Mouse (Mus musculus) granulocyte monocyte progenitor cell, adult 5-6 weeks (primary cell): ENCODE measurements around the gene Lingo1. TPM values are rescaled to one million over a fixed set of nuclear protein-coding genes. Genes with fewer than 3 reads are reported as not detected.

Experiments
- ATAC-seq: replicated peaks from 2 replicates; pipeline ENCODE4 v1.8.0; 2016; ENCODE audit warnings: mild to moderate bottlenecking, moderate TSS enrichment, inconsistent platforms; ENCODE audit not compliant: poor library complexity, severe bottlenecking
- total RNA-seq, 2 experiments: library from RNA; stranded (forward) in 1 of 2; stranded (reverse) in 1 of 2; fragments of 200-712, 200-1000 nt in 1 of 2; fragments of >200 nt in 1 of 2; fragmentation: Nextera tagmentation in 1 of 2; gene quantifications; 2 replicates each; pipeline ENCODE4 v1.2.3; 2014 to 2017

Lingo1 gene
- total RNA-seq, 2 experiments from 2014 or later, result not detected

DNA sequence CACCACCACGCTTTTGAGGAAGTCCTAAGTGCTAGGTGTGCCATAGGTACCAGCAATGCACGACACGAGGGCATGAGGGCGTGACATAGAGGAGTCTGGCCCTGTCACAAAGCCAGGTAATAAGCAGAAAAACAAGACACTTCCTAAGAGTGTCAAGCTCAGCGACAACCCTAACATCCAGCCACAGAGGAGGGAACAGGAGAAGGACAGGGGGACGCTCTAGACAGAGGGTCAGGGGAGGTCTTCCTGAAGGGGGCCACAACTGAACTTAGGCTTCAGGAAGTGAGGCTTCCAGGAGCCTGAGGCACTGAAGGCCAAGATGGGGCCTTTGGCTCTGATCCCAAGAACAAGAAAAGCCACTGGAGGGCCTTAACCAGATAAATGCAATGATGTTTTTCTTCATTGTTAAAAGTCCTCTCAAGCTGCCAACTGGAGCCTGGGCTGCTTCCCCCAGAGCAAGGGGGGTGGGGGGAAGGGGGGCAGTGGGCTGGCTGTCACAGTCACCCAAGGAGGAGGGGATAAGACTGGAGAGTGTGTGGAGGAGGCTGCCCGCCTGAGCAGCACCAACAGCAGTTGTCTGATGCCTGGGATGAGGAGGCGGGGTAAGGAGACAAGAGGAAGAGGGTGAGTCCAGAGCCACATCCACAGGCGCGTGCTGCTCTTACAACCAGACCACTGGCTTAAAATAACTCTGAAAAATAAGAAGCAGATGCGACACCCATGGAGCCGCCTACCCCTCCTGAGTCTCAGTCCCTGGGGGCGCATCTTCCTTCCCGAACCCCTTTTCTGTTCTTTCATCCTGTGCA is 109.7 kb downstream of the Lingo1 start:
- no peak for ATAC-seq

DNA sequence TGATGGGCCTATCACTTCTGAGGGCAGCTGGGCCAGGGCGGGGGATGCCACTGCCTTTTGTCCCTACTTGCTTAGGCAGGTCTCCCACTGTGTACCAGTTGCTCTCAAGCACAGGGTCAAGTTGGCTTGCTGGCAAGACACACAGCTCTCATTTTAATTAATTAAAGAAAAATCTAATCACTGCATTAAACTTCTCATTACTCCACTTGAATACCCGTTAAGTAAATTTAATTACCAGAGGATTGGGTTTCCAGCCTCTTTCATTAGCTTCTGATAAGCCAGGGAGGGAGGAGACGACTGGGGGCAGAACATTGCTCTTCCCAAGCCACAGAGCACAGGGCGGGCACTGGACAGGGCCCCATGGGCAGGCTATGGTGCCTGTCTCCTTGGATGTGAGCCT is 113.4 kb downstream of the Lingo1 start:
- no peak for ATAC-seq

DNA sequence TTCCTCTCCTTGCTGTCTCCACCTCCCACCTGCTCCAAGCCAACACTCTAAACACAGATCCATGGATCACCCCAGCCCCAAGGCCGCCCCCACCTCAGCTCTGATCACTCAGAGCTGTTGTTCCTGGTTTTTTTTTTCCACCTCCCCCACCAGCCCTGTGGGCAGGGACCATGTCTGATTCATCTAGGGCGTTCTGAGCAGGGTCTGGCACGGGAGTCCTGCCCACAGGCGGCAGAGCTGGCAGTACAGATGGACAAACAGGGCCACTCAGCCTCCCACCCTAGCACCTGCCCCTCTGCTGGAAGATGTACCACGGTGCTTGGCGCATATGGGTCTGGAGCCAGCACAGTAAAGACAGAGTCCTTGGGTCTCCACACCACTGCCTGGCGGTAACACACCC is 114.3 kb downstream of the Lingo1 start:
- ATAC-seq, result no peak

DNA sequence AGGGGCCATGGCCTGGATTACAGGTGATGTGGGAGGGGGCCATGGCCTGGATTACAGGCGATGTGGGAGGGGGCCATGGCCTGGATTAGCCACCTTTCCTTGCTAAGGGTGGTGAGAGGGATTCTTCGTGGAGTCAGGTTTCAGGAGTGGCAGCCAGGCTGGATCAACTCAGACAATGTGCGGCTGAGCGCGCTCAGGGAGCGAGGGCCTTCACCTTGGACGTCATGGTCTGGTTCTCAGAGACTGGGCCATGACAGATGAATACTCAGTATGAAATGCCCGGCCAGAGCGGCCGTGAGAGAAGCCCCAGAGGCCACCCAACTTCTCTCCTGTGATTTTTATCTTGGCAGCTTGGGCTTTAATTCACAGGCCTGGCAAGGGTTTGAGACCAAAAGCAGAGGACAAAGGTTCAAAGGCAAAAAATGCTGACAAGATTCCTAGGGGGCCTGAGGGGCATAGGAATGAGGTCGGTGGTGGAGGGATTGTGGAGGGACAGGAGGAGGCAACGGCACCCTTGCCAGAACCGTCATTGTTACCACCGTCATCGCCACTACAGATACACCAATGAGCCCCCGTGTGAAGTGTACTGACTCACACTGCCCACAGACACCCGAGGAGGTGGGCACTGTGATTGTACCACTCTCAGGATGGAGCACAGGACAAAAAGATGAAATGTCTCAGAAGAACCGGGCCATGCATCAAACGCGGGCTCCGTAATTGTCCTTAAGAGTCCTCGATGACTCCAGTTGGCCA is 117.2 kb downstream of the Lingo1 start:
- ATAC-seq, result no peak

DNA sequence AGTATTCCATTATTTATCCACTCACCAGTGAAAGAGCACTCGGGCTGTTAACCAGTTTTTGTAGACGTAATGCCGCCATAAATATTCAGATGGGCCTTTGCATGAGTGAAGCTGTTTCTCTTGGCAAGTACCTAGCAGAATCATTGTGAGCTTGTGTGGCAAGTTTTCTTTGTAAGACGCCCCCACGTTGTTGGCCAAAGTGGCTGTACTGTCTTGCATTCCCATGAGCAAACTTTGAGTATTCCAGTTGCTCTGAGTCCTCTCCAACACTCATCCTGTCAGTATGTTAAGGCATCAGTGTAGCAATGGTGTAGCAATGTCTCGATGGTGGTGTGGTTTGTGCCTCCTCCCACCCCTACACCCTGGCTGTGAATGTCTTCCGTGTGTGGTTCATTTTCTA is 120.6 kb downstream of the Lingo1 start:
- no peak for ATAC-seq

GRCm38 (mm10) chr9:56669605-56670221 is 126.6 kb downstream of the Lingo1 start:
- ATAC-seq, result no peak

DNA sequence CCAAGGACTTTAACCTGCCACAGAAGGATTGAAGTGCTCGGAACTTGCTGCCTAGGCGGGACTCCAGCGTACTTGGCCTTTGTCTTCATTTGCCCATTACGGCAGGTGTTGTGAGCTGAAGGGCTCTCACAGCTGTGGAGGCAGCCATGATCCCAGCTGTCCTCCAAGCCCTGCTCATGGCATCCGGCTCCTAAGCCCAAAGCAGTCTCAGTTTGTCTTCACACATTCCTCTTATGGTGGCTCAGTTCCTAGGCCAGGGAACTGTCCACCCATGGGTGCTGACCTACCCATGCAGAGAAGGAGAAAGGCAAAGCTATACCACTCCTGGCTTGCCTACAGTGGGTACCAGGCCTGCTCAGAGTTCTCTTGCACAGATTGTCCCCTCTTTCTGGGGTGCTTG is 132.1 kb downstream of the Lingo1 start:
- ATAC-seq, result no peak

GRCm38 (mm10) chr9:56662946-56663345 is 133.3 kb downstream of the Lingo1 start:
- no peak for ATAC-seq

GRCm38 (mm10) chr9:56662405-56662804 is 133.9 kb downstream of the Lingo1 start:
- no peak for ATAC-seq

- no peak for ATAC-seq
Observed at GRCm38 (mm10) chr9:56661217-56661840, 134.9 kb downstream of the Lingo1 start.

GRCm38 (mm10) chr9:56658580-56658979 is 137.7 kb downstream of the Lingo1 start:
- ATAC-seq, result no peak

- ATAC-seq, result no peak
Observed at GRCm38 (mm10) chr9:56657996-56658398, 138.3 kb downstream of the Lingo1 start.

- ATAC-seq, result no peak; the same call in 1 of the 2 replicates
Observed at GRCm38 (mm10) chr9:56656766-56657542, 139.3 kb downstream of the Lingo1 start.

GRCm38 (mm10) chr9:56655167-56655566 is 141.1 kb downstream of the Lingo1 start:
- ATAC-seq, result no peak

GRCm38 (mm10) chr9:56652551-56652950 is 143.7 kb downstream of the Lingo1 start:
- no peak for ATAC-seq

- no peak for ATAC-seq
Observed at GRCm38 (mm10) chr9:56651586-56651985, 144.7 kb downstream of the Lingo1 start.

DNA sequence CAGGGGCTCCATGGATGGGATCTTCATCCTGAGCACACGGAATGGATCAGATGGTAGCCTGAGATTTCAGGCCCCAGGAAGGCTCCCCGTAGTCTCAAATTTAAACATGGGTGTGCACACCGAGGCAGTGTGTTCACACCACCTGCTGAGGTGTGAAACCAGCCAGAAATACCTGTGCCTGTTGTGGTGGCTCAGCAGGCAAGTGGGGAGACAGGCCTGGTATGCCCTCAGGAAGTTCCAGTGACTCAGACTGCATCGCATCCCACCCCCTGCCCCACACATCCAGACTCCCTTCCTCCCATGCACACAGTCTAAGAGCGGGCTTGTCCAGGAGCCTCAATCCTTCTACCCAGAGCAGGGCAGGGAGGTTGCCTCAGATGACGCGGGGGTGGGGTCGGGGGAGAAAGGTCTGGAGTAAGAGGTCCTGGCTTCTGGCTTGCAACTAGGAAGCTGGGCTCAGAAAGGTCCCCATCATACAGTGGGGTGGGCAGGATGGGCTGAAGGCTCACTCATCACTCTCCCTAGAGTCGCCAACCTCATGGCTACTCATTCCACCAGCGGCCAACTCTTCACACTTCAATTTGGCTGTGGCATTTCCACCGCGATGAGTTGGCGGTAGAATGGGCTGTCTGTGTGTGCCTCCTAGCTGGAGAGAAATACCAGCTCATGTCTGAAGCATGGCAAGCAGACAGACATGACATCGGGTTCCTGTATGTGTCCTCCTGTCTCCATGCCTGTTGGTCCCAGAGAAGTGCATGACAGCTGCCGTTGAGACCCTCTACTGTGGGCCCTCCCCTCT is 149.8 kb downstream of the Lingo1 start:
- ATAC-seq, result no peak

DNA sequence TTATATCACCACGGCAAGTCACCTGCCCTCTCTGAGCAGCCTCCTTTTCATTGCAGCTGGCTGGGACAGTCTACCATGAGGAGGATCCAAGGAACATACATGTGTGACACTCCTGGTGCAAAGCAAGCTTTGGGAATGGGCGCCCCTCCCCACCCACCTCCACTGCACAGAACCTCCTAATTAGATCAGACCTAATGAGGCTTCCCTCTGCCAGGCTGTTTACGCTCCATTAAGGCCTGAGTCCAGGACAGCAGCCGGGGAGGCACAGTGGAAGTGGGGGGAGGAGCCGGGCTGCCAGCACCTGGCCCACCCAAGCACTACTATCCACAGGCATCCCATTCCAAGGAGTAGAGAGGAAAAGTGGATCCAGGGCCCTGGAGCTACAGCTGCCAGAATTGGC is 152.8 kb downstream of the Lingo1 start:
- ATAC-seq, result no peak

GRCm38 (mm10) chr9:56638226-56638905 is 157.9 kb downstream of the Lingo1 start:
- peak; percentile 43; the same call in 1 of the 2 replicates for ATAC-seq
